Comparison of ENCODE assay signal across 8 mouse cellular contexts in genomic region chr2:73911175-73911700, GRCm38 (mm10). TPM values are rescaled to one million over a fixed set of nuclear protein-coding genes. Genes with fewer than 3 reads are reported as not detected.
DNase-seq lines count a peak whose midpoint lies in the region; ATAC-seq and TF ChIP-seq lines count a peak whose summit lies in the region.

Gene Atp5g3 (minus strand): TSS chr2:73911326.

- H3K4me3 ChIP-seq in cortical plate, adult 2 months (ENCODE audit: insufficient read depth, low read length): peak within 1 kb of the TSS; percentile 73

- peak within 1 kb of the TSS; percentile 95 for H3K27ac ChIP-seq in cortical plate, adult 2 months (ENCODE audit: insufficient read depth, low read length)

- peak; percentile 70 for TF ChIP-seq POLR2A in cortical plate, adult 2 months (IDR thresholded peaks at IDR 0.05; ENCODE audit: extremely low read depth, insufficient read depth, low read length)

- H3K4me1 ChIP-seq in cortical plate, adult 2 months (ENCODE audit: control insufficient read depth, insufficient read depth, low read length): peaks cover 5% of the 10 kb centered on the region; the same call in 1 of the 2 replicates

- peak; percentile 86 for ATAC-seq in activated CD4-positive, CD25-positive, alpha-beta regulatory T cell, adult 4 months
- peak; percentile 95 for ATAC-seq in megakaryocyte progenitor cell, adult 5-6 weeks (replicated peaks; ENCODE audit: poor library complexity)

- TF ChIP-seq CTCF in cortical plate, adult 2 months (IDR thresholded peaks at IDR 0.05; ENCODE audit: extremely low read depth, insufficient read depth, low read length): no peak

- peak; percentile 87 for DNase-seq in gastrocnemius, postnatal 10 days
- DNase-seq in induced T-regulatory cell, adult 2 months (ENCODE audit: low read depth): peak; percentile 93
- peak; percentile 85 to 91 for DNase-seq in left cerebral cortex, adult 9 months (ENCODE audit: low spot score in 2 of 2)
- DNase-seq in right cerebral cortex, postnatal 14 days: peak; percentile 89
- DNase-seq in urinary bladder, postnatal 36 days (ENCODE audit: low spot score in 2 of 2): peak; percentile 90 to 91

RNA-seq across cellular contexts. Expression of gene Atp5g3, which starts in this region (rescaled TPM):
- polyA plus RNA-seq in activated CD4-positive, CD25-positive, alpha-beta regulatory T cell, adult 4 months (2017; shearing (Covaris generic)): 100 to 1,000 TPM; 453 to 464 TPM
- 718 and 773 TPM in 2 replicates for polyA plus RNA-seq in cortical plate, adult 2 months (2012; rRNA removed)
- total RNA-seq in gastrocnemius, postnatal 10 days (2021): 1,000 to 10,000 TPM; 1,434 to 1,805 TPM
- total RNA-seq in megakaryocyte progenitor cell, adult 5-6 weeks (2015): 908 and 998 TPM in 2 replicates
- 178 and 183 TPM in 2 replicates for total RNA-seq in megakaryocyte progenitor cell, adult 5-6 weeks (2017)

Comparison
In these comparisons a context has a peak if more than half of its experiments do, and no peak if none do; other contexts are left out.
1. Peak in every context shown above with its lines: DNase-seq, ATAC-seq, H3K4me3 ChIP-seq and H3K27ac ChIP-seq.